Mouse (Mus musculus) cerebellum, adult (tissue): ENCODE data around the gene Papolb.

ENCODE experiments used
- ATAC-seq: cut with Nextera tagmentation; 2 replicates; pipeline ENCODE4 v1.9.2; 2017; ENCODE audit warnings: mild to moderate bottlenecking, moderate library complexity, mixed read lengths; ENCODE audit not compliant: insufficient number of reproducible peaks, low FRiP score, low TSS enrichment

Gene Papolb

DNA sequence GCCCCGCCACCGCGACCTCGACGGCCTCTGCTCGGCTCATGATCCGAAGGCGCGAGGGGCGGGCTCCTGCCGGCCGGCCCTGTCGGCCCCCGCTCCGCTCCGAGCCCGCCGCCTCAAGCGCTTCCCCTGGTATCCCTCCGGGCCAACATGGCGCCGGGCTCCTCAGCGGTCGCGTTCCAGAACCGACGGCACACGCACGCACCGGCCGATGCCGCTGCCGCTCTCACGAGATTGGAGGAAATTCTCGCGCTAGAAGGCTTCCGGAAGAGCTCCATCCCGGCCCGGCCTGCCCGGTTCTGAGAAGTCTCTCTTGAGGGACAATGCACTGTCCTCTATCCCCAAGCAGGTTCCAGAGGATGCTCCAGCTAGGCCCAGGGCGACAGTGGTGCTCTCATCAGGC, at the start of gene Papolb:
Papolb (minus strand) TSS at position 162 of the 400 bp plus-strand sequence.
- no peak for ATAC-seq

DNA sequence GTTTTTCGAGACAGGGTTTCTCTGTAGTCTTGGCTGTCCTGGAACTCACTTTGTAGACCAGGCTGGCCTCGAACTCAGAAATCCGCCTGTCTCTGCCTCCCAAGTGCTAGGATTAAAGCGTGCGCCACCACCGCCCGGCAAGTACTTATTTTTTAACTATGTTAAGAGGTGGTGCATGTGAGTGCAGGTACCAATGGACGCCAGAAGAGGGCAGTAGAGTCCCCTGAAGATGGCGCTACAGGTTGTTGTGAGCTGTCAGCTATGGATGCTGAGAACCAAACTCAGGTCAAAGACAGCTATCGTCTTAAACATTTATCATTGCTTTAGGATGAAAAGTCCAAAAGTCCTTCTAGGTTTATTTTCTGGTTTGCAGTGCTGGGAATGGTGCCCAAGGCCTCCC, 48.3 kb upstream of the Papolb start:
- ATAC-seq = no peak

DNA sequence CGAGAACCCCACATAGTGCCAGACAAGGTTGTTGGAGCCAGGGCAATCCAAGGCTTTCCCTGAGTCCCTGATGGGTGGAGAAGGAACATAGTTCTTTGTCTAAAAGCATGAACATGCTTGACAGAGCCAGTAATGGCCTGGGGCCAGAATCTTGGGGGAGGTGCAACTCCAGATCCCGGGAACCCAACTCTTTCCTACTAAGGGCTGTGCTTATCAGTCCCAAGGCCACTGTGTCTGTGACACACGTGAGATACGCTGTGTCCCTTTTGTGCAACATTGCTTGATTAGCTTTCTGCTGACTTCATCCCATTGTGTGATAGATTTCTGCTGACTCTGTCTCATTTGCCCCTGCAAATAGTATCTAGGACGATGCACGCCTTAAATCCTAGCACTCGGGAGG, 47.0 kb upstream of the Papolb start:
- ATAC-seq = no peak

DNA sequence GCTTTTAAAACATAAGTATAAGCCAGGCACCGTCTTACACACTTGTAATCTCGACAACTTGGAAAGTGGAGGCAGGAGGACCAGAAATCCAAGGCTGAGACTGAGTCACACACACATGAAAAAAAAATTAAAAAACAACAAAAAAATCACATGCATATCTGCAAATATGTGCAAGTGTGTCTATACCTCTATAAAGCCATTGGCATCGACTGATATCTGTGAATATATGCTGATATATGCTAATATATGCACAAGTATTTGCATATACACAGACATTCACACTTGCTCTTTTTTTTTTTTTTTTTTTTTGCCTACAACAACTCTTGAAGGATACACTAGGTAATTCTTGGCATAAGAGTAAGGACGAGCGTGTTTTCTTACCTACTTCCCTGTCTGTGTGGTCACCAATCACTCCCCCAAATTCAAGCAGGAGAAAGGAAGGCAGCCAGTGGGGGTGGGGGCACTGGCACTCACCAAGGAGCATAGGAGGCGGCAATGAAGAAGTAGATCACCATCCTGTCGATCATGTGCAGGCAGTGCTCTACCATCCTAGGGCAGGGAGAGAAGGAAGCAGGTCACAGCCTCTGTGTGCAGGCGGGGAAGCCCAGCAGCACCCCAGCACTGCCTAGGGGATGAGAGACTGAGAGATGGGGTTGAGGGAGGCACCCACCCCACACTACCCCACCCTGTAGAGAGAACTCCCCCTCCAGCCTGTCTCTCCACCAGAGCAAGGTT, 44.6 kb upstream of the Papolb start:
- ATAC-seq = no peak

DNA sequence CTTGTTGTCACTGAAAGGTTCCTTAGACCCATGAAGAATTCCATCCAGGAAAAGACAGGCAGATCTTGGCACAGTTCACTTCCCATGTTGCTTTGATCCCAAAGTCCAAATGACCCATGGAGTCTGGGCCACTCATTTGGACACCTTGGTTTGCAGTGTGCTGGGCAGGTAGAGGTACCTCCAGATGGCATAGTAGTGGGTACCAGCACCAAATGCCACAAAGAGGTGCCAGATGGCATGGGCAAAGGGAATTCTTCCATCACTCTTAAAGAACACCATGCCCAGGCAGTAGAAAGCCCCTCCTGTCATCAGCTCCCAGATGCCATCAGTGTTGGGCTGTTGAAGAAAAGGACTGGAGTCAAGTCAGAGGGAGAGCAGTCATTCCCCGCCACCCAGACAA, 34.7 kb upstream of the Papolb start:
- no peak for ATAC-seq

DNA sequence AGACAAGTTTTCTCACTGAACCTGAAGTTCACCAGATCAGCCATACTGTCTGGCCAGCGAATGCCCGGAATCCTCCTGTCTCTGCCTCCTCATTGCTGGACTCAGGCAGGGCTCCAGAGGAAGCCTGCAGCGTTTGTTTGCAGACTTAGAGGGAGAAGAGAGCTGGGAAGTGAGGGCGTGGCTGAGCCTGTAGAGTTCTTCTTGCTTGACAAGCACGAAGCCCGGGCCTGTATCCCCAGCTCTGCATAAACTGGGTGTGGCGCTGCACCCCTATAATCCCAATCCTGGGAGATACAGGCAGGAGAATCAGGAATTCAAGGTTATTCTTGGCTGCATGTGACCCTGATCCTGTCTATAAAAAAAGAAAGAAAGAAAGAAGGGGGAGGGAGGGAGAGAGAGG, 30.4 kb upstream of the Papolb start:
- no peak for ATAC-seq

DNA sequence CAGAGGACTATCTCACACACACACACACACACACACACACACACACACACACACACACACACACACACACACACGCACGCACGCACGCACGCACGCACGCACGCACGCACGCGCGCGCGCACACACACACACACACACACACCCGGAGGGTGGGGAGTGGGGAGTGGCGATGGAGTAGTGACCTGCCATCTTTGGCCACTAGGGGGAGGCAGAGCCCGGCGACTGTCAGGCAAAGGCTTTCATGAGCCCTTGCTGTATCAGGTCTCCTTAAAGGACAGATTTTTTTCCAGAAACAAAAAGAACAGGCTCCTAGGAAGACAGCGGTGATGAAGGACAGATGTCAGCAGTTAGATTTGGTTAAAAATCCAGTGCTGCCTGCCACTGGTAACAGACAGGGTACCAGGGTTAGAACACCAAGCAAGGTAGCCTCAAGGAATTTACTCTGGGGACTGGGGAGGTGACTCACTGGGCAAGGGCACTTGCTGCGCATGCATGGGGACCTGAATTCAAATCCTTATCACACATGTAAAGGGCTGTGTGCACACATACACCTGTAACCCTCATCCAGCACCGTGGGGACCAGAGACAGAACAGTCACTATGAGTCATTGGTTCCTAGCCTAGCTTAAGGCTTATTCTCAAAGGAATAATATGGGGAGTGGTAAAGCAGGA, 27.7 kb upstream of the Papolb start:
- peak; percentile 76 for ATAC-seq

DNA sequence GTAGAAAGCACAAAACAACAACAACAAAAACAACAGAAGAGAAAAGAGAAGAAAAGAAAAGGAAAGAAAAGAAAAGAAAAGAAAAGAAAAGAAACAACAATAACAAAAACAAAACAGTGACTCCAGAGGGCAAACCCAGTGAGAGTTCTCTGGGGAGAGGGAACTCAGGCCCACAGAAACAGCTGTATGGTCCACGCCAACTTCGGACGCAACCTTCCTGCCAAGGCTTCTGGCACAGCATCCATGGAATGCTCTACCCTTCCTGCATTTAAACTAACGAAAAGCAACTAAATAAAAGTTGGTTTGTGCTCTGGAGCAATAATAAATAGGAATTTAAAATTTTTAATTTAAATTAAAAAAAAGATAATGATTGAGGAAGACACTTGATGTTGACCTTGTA, 26.8 kb upstream of the Papolb start:
- ATAC-seq = no peak

DNA sequence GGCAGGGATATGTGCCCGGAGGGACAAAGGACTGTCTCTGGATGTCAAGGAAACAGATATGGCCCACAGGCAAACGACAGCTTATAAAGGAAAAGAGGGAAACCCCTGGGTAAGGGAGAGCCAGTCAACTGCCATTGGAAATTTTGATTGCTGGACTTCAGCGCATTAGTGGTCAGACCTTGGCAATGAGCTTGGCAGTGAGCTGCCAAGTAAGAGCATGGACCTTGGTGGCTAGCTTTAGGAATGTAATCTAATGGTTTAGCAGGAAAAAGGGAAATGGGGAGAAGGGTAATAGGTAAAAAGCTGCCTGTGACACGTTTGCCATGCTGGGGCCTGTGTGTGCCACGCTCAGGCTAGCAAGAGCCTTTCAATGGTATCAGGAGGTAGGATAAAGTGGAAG, 26.0 kb upstream of the Papolb start:
- no peak for ATAC-seq

DNA sequence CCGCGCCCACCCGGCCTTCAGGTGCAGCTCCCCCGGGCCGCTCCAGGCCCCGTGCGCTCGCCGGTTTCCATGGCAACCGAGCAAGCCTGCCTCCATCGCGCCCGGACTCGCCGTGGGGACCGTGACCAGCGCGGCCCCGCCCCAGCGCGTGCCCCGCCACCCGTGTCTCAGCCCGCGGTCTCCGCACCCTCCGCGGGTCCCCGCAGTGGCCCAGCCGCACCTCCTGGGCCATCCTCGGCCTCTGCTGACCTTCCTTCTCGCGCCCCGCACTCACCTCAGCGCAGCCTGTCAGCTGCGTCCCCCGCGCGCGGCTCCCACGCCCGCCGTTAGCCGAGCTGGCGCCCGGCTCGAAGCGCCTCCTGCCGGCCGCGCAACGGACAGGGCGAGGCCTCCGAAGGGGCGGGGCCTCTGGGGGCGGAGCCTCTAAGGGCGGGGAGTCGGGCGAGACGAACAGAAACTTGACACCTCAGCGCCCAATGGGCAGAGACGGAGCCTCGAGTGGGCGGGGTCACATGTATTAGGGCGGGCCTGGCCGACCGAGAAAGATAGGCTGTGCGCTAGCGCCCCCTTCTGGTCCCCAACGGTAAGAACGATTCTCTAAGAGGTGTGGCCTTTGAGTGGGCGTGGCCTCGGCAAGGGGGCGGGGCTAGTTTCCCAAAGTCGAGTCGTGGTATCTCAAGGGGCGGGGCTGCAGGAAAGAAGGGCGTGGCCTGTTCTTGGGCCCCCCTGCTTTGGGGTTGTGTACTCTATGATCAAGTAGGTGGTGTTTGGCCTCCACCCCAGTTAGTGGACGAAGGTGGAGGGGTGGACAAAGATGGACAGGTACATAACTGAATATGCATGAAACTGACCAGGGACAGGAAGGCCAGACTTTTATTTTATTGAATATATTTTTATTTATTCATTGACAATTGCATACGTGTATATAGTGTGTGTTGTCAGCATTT, 21.1 kb upstream of the Papolb start, which contains the start of gene Radil:
Radil (minus strand) TSS at position 393 of the 947 bp plus-strand sequence.
- peak; percentile 90 for ATAC-seq

DNA sequence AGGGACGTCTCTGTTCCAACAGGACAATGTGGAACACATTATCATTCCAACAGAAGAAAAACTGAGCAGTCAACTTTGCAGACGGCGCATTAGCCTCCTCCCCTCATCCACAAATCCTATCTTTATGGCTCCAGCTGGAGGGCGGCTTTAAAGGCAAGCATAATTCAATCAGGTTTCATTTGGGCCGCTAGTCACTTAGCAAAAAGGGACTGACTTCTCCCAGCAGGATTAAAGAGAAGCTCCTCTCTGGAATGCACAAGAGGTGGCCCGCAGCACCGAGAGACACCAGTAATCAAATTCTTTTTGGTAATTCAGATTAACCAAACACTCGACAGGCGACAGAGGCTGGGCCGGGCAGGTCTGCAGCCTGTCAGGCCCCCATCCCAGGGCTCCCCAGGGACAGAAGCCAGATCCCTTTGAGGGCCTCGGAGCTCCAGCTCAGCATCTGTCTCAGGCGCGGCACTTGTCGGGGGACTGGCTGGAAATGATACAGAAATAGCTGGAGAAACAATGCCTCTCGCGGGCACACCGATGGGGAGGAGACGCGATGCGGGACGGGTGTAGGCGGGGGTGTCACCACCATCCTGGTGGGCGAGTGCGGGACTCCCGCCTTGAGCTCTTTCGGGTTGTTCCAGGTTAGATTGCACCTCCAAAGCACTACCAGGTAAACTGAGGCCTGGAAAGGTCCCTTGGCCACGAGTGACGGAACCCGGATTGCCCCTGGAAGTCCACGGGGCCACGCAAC, 20.3 kb upstream of the Papolb start:
- ATAC-seq = peak; percentile 8; the same call in 1 of the 2 replicates

DNA sequence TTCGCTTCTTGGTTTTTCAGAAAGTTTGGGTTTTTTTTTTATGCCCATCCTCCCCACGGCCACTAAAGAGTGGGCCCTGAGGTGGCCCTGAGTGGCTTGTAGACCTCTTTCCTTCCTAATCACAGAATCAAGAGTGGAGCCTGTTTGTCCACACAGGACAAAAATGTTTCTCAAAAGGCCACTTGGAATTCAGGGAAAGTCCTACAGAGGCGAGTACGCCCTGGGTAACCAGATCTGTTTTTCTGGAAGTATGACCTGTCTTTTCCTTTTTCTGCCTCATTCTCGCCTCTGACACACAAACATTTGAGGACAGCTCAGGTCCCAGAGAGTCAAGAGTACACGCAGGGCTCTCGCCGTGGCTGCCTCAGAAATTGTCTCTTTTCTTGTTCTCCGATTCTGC, 19.6 kb upstream of the Papolb start:
- no peak for ATAC-seq

DNA sequence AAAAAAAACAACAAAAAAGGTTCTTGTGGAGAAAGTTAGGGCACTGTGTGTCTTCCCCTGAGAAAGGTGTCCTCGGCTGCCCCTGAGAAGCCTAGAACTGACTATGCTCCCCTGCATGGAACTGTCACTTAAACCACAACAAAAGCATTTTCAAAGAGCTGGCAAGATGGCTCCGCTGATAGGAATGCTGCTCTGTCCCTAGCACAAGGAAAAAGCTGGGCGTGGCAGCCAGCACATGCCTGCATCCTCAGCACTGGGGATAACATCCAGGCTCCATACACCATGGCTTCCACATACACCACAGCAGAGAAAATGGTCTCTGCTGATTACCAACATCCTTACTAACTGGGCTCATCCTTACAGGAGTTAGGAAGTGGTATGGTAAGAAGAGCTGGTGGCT, 17.2 kb upstream of the Papolb start:
- ATAC-seq = no peak

DNA sequence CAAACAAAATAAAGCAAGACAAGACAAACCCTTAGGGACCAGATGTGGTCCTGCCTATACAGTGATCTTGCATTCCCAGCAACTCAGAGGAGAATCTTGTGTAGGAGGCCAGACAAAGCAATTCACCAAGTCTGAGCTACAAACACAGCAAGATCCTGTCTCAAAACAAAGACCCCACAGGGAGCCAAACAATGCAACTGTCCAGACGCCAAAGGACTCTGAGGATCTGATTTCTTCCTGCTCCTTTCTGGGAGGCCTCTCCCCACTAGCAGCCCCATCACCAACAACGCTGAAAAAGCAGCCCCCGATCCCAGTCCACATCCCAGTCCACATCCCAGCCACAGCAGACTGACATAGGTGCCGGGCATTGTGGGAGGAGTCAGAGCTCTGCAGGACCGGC, 16.5 kb upstream of the Papolb start:
- no peak for ATAC-seq

DNA sequence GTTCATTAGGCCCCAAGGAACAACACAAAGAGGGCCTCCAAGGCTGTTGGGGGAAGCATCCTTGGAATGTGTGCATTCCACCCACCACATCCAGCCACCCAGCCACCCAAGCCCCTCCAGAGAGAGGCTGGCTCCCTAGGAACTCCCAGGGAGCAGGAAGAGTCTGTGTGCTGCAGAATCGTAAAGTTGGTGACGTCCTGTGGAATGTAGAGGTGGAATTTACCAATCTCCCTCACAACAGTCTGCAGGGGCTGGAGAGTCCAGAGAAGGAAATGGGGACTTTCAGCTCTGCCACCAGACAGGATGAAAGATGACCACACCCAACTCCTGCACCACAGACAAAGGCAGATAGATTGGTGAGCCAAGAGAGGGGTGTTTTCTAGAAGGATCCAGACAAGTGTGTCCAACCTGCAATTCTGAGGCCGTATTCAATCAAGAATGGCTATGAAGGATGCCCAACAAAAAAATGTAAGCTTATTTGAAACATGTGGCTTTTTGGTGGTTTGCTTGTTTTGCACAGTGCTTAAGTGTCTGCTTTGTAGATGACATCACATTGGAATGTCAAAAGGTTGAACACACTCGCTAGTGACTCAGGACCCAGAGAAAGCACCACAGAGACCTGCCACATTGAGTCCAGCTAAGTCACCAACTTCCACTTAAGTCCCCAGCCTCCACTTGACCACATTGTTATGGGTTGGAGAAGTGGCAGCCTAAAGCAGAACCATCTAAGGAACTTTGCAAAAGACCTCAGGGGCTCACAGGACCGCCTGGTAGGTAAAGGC, 15.3 kb upstream of the Papolb start:
- no peak for ATAC-seq

DNA sequence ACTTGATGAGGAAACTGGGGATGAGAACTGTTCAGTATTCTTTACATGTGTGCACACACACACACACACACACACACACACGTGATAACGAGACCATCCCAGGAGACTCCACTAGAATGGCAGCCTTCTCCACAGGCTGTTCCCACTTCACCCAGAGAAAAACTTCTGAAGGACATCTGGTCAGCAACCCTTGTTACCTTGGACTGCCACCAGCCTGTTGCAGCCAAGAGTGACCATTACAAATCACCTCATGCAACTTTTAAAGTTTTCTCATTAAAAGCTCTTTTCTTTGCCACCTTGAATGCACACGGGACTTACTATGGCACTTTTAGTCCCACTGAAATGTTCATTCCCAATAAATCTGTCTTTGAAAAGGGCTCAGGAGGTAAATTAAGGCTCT, 7.4 kb upstream of the Papolb start:
- no peak for ATAC-seq

DNA sequence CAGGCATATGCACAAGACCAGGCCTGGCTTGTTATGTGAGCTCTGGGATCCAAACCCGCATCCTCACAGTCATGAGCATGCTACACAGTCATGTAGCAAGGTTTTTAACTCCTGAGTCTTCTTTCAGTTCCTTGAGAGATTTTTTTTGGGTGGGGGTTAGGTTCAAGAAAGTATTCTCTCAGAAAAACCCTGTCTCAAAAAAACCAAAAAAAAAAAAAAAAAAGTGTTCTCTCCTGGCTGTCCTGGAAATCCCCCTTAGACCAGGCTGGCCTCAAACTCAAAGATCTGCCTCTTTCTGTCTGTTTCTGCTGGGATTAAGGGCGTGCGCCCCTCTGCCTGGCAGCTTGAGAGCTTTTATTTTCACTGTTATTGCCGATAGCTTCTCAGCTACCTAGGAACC, 5.5 kb upstream of the Papolb start:
- no peak for ATAC-seq

DNA sequence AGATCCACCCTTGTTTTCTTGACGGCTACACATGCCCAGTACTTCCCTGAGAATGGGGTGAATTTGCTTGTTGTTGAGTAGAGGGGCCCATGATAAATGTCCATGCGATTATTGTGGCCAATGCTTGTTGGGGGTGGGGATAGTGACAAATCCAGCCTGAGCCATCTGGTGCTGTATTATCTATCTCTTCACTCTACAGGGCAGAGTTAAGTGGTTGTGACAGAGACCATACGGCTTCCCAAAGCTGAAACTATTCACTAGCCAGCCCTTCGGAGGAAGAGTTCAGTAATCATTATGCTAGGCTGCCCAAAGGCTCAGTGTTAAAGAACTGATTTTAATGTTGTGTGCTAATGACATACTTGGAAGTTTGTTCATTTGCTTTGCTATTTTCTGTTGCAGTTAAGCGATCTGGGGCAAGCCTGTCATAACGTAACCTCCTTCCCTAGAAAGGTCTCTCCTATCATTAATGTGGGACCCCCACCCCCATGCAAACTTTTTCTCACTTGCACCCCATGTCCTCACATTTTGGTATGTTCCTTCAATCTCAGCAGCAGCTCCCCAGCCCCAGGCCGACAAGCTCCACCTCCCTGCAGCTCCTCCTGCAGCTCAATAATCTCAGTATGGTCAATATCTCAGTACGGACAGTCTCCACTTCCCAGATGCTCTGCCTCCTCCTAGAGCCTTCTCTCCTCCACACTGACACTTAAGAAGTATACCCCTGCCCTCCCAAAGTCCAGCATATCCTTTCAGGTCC, 5.0 kb downstream of the Papolb start:
- ATAC-seq = peak; percentile 79; the same call in 1 of the 2 replicates
